Mouse (Mus musculus) layer of hippocampus, adult 11-12 months (tissue): Measurements from ENCODE around the gene Gm11213.

ENCODE experiments used
- DNase-seq: peaks from one replicate; pipeline ENCODE4 v3.0.0; 2022; ENCODE audit warnings: low spot score

Gene Gm11213

DNA sequence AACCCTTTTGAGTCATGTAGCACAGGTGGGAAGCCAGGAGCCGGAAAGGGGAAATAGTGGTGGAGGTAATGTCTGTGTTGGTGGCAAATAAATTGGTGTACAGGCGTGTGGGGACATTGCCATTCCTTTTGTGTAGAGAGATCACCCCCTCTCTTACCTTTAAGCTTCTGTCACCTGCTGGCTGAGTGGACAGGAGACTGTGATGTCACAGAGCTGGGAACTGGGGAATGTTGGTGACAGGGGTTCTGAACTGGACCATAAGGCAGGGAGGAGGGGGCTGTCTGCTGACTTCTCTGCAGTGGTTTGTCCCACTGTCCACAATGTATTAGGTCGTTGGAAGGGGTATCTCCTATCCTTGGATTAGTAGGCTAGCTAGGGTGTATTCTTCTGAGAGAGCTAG lies at the start of gene Gm11213:
Gm11213 (minus strand) TSS at position 317 of the 400 bp plus-strand sequence.
- no peak for DNase-seq

DNA sequence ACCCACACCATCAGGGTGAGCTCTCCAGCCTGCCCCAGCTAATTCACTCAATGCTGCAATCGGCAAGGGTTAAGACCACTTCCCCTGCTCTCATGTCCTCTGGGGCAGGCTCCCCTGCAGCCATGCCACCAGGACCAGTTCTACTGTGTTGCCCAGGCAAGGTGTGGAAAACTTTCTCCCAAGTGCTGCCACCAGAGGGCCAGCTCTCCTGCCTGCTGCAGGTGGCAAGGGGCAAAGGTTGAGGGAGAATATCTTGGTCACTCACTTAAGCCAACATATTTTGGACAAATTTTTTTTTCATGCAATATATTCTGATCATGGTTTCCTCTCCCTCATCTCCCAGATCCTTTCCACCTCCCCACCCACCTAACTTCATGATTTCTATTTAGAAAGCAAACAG lies 49.3 kb upstream of the Gm11213 start:
- DNase-seq, result no peak

DNA sequence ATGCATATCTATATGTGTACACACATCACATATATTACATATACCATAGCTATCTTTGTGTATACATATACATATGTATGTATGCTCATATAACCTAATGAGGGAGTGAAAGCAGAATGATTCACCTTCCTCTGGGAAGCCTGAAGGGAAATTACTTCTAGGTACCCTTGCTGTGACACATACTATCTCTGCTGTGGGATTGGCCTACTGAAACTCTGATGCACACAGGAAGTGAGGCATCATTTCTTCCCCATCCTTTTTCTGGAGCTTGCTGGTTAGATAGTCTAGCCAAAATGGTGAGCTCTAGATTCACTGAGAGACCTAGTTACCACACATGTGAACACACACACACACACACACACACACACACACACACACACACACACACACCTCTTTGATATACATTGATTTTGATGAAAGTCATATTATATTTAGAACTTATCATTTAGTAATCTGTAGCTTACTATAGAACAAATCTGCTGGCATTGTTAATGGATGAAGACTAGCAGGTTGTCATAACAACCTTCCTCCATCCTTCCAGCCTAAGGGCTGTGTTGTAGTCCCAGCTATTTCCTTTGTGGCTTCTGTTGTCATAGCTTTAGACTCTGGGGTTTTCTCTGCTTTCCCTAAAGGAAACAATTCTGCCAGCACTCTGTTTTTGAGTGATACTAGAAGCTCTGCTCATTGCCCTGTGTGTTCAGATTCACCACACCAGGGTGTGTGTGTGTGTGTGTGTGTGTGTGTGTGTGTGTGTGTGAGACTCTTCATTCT lies 39.1 kb upstream of the Gm11213 start:
- DNase-seq, result no peak

DNA sequence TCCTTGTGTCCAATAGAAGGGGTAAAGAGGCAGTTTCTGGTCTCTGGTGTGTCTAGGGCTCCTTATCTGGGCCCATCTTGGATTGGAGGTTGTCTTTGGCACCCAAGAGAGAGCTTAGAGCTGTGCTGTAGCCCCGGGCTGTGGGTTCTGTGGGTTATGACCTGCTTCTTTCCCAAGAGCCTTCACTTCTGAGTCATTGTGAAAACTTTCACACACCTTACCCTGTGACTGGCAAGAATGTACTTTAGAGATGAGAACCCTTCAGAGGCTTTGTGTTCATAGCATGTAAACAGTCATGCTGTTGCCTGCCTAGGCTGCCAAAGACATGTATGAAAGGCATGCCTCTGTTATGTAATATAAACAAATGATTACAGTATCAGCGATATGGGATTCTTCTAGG lies 34.8 kb upstream of the Gm11213 start:
- DNase-seq, result no peak

DNA sequence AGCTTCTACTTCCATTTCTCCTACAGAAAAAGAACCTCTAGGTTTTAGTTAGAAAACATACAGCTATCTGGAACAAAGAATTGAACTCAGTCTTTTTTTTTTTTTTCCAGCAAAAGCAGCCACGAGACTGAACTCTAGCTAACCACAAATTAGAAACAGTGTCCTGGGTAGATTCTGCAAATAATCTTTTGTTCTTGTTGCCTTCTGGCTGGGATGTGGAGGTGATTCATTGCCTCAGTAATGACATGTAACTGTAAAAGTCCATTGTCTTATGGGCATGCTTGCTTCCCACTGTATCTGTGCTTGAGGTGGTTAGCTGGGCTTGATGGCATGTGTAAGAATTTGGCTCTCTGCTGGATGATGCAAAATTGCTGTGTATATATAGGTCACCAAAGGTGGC lies 33.5 kb upstream of the Gm11213 start:
- DNase-seq, result no peak

DNA sequence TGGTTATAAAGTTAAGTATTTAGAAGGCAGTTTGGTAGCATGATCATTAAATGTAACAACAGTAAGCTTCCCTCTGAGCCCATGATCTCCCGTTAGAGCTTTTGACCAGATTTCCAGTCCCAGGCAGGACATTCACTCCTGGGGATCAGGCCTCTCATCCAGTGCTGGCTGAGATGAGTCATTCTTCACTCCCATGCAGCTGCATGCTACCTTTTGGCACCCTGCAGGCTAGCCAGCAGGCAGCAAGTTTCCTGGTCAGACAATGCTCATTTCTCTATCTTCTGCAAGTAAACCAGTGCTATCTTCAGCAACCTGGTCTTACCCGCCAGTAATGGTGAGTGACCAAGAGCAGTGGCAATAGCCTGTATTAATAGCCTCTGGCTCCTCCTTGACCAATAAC lies 28.1 kb upstream of the Gm11213 start:
- DNase-seq, result no peak

DNA sequence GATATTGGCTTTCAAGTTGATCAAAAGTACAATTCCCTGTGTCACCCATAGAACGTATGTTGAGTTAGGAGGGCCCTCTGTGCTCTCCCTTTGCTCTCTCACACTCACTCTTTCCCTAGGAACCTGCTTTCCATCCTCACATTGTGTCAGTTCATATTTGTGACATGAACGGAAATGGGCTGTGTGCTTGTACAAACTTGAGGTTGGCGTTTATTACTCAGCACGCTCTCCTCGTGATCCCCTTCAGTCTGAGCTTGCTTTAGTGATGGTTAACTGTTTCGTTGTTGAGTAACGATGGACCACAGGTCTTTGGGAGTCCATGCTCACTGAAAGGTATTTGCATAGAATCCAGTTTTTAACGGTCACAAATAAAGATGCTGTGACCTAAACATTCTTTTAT lies 22.1 kb upstream of the Gm11213 start:
- DNase-seq, result no peak

DNA sequence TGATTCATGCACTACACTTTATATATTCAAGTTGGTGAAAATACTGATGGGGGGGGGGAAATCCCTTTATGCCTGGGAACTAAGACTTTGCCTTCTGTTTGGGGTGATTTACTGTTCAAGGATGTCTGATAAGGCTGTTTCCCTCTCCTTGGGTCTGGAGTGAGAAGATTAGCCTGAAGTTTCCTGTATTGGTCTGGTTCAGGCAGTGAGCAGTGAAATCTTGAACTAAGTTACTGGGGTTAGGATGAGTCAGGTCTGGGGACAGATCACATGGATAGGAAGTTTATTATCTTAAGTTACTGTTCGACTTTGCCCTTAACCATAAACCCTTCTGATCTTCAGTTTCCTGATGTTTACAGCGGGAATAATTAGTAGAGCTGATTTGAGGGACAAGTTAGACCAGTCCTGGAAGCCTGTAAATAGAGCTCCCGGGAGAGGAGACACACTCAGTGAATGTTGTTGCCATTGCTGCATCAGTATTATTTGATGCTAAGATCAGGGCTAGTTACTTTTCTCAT lies 20.6 kb upstream of the Gm11213 start:
- DNase-seq, result no peak

DNA sequence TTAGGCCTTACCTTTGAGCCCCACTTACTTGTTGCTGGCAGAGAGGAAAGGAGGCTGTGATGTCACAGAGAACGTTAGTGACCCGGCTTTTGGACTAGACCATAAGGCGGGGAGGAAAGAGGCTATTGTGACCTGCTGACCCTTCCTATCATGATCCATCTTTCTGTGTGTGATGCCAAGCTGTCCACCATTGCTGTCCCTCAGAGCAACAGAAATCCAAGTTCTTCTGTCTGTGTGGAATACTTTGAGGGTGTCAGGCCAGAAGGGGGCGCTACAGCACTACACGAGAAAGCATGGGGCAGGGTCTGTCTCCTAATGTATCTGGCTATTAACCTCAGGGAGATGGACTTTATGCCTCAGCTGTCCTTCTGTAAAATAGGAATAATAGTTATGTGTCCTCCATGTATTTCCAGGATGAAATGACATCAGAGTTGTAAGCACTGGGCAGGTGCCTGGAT lies 17.3 kb upstream of the Gm11213 start, which contains the start of gene Tex48:
Tex48 (minus strand) TSS at position 51 of the 458 bp plus-strand sequence.
- DNase-seq, result no peak

DNA sequence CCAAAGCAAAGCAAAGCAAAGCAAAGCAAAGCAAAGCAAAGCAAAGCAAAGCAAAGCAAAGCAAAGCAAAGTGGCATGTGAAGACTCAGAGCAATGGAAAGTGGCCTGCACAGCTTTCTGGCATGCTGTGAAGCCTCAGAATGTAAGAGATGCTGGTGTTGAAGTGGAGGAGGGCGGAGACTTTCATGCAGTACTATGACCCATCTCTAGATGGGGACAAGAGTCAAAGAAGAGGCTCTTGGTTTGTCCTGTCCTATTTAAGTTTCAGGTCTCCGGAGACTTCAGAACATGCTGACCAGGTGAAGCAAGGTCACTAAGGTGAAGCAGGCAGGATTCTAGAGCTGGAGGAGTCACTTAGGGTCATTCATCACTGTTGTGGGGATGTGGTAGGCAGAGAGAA lies 16.8 kb upstream of the Gm11213 start:
- DNase-seq, result no peak

DNA sequence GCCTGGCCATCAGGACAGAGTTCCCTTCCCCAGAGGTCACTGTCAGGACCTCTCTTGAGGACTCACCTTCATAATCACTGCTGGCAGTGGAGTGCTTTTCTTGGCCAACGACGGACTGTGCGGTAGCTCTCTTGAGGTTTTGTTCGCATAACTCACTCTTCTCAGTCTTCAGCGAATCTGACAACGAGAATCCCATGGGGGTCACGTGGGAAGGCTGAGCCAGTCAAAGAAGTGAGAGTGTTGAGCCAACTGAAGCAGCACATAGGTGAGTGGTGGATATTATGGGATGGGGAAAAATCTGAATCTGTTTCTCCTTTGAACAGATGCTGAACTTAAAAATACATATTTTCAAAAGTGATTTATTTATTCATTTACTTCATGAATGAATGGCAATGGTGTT lies 3.3 kb upstream of the Gm11213 start:
- DNase-seq, result no peak

DNA sequence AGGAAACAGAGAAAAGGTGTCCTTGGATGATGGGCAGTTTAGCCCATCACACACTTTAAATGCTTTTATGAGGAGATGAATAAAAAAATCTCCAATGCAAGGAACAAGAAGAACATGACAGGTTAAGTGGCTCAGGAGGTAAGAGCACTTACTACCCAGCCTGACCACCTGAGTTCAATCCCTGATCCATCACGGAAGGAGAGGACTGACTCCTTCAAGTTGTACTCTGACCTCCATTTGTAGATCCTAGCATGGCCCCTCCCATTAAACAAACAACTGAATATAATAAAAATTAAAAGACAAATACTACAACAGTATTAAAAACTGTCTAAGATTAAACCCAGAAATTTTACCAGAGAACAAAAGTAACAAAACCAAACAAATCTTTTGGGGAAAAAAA lies 907 bp upstream of the Gm11213 start:
- DNase-seq, result no peak

DNA sequence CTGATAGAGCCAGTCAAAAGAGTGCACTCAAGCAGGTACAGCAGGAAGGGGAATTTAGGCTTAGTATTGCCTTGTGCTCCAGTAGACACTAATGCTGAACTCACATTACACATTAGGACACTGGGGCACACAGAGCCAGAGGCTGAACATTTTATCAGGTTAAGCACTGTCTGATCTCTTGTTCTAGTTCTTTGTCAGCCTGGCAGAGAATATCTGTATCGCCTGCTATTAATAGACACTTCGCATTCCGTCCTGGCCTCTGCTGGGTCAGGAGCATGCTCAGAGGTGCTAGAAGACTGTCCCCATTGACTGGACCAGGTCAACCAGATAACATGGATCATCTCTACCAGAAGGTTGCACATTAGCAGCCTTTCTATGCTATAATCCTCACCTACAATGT lies 484 bp upstream of the Gm11213 start:
- DNase-seq, result no peak

DNA sequence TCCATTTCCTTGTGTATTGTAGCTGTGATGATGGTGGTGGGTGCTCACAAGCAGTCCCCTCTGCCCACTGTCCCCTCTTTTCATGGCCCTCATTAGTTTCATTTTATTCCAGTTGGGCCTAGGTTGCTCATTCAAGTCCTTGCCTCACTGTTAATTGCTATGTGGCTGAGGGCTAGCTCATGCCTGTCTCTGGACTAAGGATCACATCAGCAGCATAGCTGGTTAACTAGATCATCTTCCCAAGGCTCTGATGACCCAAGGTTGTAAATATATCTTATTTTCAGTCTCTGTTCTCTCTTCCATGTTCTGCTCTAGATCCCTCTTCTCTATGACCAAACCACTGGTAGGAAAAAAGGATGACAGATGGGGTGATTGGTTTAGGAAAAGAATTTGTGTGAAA lies 3.8 kb downstream of the Gm11213 start:
- no peak for DNase-seq

DNA sequence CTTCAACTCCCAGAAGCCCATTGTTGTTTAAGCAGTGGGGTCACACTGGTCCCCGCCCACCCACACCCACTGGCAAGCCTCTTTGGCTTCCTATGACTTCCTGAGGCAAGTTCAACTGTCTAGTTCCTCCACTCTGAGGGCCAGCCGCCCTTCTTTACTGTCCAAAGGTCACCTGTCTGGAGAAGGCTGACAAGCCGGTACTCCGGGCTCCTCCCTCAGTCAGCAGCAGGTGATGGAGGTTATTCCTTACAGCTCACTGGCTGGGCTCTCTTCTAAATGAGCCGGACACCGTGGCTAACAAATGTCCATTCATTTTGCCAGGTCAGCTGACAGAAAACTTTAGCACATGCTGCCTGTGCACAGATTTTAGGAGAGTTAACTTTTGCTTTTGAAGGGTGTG lies 4.3 kb downstream of the Gm11213 start:
- no peak for DNase-seq

DNA sequence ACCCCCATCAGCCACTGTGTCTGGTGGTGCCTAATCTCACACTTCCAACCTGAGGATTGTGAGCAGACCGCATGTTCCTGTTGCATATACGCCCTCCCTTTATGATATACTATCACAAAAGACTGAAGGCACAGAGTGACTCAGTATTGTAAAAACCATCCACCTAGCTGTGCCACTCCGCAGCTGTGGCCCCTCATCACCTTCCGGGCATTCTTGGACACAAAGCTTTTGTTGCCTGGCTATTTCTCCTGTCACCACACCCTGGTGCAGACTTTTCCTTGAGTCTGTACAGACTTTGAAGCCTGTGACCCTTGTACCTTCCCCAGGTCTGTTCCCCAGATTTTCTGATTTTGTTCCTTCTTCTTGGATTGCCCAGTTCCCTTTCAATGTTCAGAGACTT lies 9.1 kb downstream of the Gm11213 start:
- DNase-seq, result no peak

DNA sequence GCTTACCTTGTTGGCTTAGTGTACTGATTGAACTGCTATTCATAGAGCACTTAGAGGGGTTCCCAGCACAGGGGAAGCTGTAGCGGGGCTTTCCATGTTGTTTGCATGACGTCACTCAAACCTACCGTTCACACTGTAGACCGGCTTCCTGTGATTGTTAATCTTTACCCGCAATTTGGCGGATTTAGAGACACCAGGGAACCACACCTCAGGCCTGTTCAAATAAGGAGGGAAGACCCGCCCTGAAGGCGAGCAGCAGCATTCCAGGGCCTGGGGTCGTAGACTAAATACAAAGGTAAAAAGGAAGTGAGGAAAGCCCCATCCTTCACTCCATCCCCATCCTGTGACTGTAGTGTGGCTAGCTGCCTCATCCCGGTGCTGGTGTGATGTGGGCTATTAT lies 9.8 kb downstream of the Gm11213 start:
- no peak for DNase-seq

DNA sequence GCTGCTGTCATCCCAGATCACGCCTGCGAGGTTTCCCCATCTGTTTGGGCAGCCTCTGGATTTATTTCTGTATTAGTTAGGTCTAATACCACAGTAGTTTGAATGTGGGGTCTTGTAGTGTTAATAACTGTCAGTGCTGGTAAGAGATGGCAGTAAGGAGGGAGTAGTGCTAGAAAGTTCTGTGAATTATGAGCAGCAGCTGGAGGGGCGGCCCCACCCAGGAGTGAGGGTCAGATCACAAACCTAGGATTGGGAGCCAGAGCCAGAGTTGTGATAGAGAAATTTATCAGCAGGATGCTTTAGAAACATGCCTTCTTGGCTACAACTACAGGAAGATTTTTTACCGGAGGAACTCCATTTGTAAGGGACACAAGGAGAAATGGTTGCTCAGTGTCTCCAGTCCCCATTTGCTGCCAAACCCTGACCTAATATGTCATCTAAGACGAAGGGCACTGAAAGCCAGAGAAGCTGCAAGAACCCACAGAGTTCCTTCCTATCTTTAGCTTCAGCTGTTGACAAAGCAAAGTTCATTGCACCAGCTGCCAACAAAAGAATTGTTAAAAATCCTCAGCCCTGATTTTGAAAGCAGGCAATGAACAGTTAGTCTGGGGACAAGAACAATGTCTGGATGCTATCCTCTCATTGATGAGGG lies 10.5 kb downstream of the Gm11213 start:
- no peak for DNase-seq

DNA sequence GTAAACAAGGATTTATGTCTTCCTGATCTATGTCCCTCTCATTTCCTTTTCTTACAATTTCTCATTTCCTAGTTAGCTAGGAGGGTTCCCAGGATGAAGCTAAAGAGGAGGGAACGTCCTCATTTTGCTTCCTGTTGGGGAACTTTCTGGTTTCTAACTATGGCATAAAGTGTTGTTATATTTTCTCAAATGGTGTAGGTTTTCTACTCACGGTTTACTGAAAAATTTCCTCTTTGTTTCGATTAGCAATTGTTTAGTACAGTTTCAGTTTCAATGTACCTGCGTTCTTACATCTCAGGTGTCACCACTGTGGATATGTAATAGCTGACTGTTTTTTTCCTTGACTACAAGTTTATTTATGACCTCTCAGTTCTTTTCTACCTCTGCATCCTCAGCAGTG lies 14.5 kb downstream of the Gm11213 start:
- DNase-seq, result no peak

DNA sequence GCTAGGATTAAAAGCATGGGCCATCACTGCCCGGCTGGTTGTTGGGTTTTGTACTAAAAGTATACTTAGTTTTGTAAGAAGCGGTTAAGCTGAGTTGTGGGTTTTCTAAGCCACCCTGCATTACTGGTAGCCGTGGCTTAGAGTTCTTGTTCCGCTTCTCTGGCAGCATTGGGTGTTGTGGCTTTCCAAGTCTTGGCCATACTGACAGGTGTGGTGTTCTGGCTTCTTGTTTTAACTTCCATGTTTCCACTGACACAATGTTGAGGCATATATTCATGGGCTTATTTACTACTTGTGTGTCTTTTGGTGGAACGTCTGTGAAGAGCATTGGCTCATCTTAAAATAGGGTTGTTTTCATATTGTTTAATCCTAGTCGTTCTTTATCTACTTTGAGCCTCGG lies 15.1 kb downstream of the Gm11213 start:
- DNase-seq, result no peak

DNA sequence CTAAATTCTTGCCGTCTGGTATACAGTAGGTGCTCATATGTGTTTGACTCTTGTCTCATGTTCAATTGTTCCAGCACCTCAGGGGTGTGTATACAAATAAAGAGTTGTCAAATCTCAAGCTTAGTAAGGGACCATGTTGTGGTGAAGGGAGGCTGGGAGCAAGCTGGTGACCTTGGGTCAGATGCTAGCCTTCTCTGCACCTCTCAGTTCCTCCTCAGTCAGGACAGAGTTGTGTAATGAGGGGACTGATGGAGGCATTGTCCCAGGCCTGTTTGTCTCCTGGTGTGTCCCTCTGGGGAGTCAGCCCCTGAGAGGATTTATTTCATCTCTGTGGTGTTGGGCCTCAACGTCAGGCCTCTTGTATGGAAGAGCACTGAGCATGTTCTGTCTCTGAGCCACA lies 18.8 kb downstream of the Gm11213 start:
- DNase-seq, result no peak

DNA sequence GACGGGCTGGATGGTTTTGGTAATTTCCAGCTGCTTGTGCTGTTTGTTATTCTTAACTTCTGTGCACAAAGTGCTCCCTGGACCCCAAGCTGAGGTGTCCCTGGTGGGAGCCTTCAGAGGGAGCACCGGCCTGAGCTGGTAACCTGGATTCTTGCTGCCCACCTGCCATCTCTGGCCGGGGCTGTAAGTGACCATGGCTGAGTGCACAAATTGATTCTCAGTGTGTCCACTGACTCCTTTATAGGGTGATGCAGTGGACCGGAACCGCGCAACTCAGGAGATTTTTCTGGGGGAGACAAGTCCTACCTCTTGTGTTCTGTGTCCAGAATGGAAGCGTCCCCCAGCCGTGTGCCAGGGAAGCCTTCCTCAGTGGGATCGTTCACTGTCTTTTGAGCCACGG lies 19.8 kb downstream of the Gm11213 start:
- DNase-seq, result no peak

DNA sequence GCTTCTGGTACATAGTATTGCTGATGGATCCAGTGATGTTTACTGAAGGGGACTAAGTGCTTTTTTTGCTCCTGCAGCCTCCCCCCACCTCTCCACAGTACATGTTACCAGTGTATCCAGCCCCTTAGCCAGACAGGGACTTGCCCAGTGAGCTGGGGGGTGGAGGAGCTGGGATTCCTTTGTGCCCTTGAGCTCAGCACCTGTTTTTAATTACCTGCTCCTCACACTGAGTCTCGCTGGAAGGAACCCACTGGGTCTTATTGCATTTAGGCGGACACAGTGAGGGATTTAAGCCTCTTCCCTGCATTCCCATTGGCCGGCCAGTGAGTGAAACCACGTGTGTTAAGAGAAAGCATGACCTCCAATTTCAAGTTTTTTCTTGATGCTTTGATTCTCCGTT lies 22.5 kb downstream of the Gm11213 start:
- no peak for DNase-seq

DNA sequence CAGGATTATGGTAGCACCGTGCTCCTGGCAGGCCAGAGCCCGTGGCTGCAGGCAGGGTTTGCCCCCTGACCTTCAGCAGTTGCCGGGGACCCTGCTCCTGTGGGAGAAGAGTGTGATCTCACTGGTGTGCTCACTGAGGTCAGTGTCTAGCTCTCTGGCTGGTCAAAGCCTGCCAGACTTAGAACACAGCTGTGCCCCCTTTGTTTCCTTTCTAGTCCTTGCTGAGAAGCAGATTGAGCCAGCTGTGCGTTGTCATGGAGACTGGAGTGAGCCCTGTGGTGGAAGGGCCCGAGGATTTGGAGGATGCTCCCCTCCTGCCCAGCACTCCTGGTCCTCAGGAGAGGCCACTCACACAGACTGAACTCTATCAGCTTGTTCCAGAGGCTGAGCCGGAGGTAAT lies 25.0 kb downstream of the Gm11213 start:
- no peak for DNase-seq
